Mouse (Mus musculus): ENCODE results near the gene Vmn1r214. TPM values are rescaled to one million over a fixed set of nuclear protein-coding genes. Genes with fewer than 3 reads are reported as not detected.

Gene Vmn1r214
- polyA plus RNA-seq, 1 experiment = not detected

GRCm38 (mm10) chr13:23024812-23025211 lies 5.4 kb upstream of the Vmn1r214 start:
- no peaks in the 10 kb centered on the region for H3K4me1 ChIP-seq (replicated peaks; ENCODE audit: control insufficient read depth, insufficient read depth, low read length)
- no peaks in the 10 kb centered on the region for H3K27me3 ChIP-seq (ENCODE audit: control insufficient read depth, insufficient read depth, low read length)
- no peak overlapping the region for H3K4me3 ChIP-seq (ENCODE audit: control insufficient read depth, insufficient read depth, low read length)
- TF ChIP-seq CTCF (IDR thresholded peaks at IDR 0.05; ENCODE audit: borderline replicate concordance, control insufficient read depth, extremely low read depth, insufficient read depth, low read length, poor library complexity) = no peak
- no peak for TF ChIP-seq POLR2A (IDR thresholded peaks at IDR 0.05; ENCODE audit: control insufficient read depth, extremely low read depth, insufficient read depth, low read length, poor library complexity)
- no peaks in the 10 kb centered on the region for H3K36me3 ChIP-seq (ENCODE audit: control insufficient read depth, insufficient read depth, low read length)
- no peak overlapping the region for H3K27ac ChIP-seq (ENCODE audit: control insufficient read depth, insufficient read depth, low read length)
- DNase-seq = no peak

- no peak for DNase-seq
- no peaks in the 10 kb centered on the region for H3K36me3 ChIP-seq (ENCODE audit: control insufficient read depth, insufficient read depth, low read length)
- no peaks in the 10 kb centered on the region for H3K27me3 ChIP-seq (ENCODE audit: control insufficient read depth, insufficient read depth, low read length)
- WGBS = 38% methylated on average over 1 of the region's 1 CpGs
- H3K27ac ChIP-seq (ENCODE audit: control insufficient read depth, insufficient read depth, low read length) = no peak overlapping the region
- H3K4me1 ChIP-seq (replicated peaks; ENCODE audit: control insufficient read depth, insufficient read depth, low read length) = no peaks in the 10 kb centered on the region
- H3K4me3 ChIP-seq (ENCODE audit: control insufficient read depth, insufficient read depth, low read length) = no peak overlapping the region
- TF ChIP-seq CTCF (IDR thresholded peaks at IDR 0.05; ENCODE audit: borderline replicate concordance, control insufficient read depth, extremely low read depth, insufficient read depth, low read length, poor library complexity) = no peak
- no peak for TF ChIP-seq POLR2A (IDR thresholded peaks at IDR 0.05; ENCODE audit: control insufficient read depth, extremely low read depth, insufficient read depth, low read length, poor library complexity)
Observed at GRCm38 (mm10) chr13:23057778-23058177, 27.6 kb downstream of the Vmn1r214 start.

- WGBS = 80% methylated on average over 1 of the region's 1 CpGs
- no peak for TF ChIP-seq POLR2A (IDR thresholded peaks at IDR 0.05; ENCODE audit: control insufficient read depth, extremely low read depth, insufficient read depth, low read length, poor library complexity)
- no peak for TF ChIP-seq CTCF (IDR thresholded peaks at IDR 0.05; ENCODE audit: borderline replicate concordance, control insufficient read depth, extremely low read depth, insufficient read depth, low read length, poor library complexity)
- H3K4me1 ChIP-seq (replicated peaks; ENCODE audit: control insufficient read depth, insufficient read depth, low read length) = no peaks in the 10 kb centered on the region
- no peaks in the 10 kb centered on the region for H3K27me3 ChIP-seq (ENCODE audit: control insufficient read depth, insufficient read depth, low read length)
- H3K27ac ChIP-seq (ENCODE audit: control insufficient read depth, insufficient read depth, low read length) = no peak within 1 kb of the TSS
- no peak within 1 kb of the TSS for H3K4me3 ChIP-seq (ENCODE audit: control insufficient read depth, insufficient read depth, low read length)
- H3K36me3 ChIP-seq (ENCODE audit: control insufficient read depth, insufficient read depth, low read length) = no peaks in the 10 kb centered on the region
- no peak for DNase-seq
Observed at GRCm38 (mm10) chr13:23067725-23068124, 37.5 kb downstream of the Vmn1r214 start, which contains the start of gene Vmn1r215. Vmn1r215 (plus strand) TSS chr13:23068025.

- H3K27me3 ChIP-seq (ENCODE audit: control insufficient read depth, insufficient read depth, low read length) = no peaks in the 10 kb centered on the region
- no peak for TF ChIP-seq POLR2A (IDR thresholded peaks at IDR 0.05; ENCODE audit: control insufficient read depth, extremely low read depth, insufficient read depth, low read length, poor library complexity)
- TF ChIP-seq CTCF (IDR thresholded peaks at IDR 0.05; ENCODE audit: borderline replicate concordance, control insufficient read depth, extremely low read depth, insufficient read depth, low read length, poor library complexity) = no peak
- WGBS = 92% methylated on average over 2 of the region's 2 CpGs
- DNase-seq = no peak
- no peak overlapping the region for H3K27ac ChIP-seq (ENCODE audit: control insufficient read depth, insufficient read depth, low read length)
- no peaks in the 10 kb centered on the region for H3K36me3 ChIP-seq (ENCODE audit: control insufficient read depth, insufficient read depth, low read length)
- H3K4me3 ChIP-seq (ENCODE audit: control insufficient read depth, insufficient read depth, low read length) = no peak overlapping the region
- H3K4me1 ChIP-seq (replicated peaks; ENCODE audit: control insufficient read depth, insufficient read depth, low read length) = no peaks in the 10 kb centered on the region
Observed at GRCm38 (mm10) chr13:23069312-23069711, 39.1 kb downstream of the Vmn1r214 start.

Other genes starting within 250 kb of the Vmn1r214 start
- not detected in 2 replicates for gene Vmn1r209, start 220.7 kb upstream of the Vmn1r214 start, polyA plus RNA-seq (2012; rRNA removed)
- gene Vmn1r210, start 199.1 kb upstream of the Vmn1r214 start, polyA plus RNA-seq (2012; rRNA removed) = not detected in 2 replicates
- gene Vmn1r211, start 172.9 kb upstream of the Vmn1r214 start, polyA plus RNA-seq (2012; rRNA removed) = not detected in 2 replicates
- not detected in 2 replicates for gene Vmn1r212, start 146.2 kb upstream of the Vmn1r214 start, polyA plus RNA-seq (2012; rRNA removed)
- gene Vmn1r213, start 22.8 kb upstream of the Vmn1r214 start, polyA plus RNA-seq (2012; rRNA removed) = not detected in 2 replicates
- gene Vmn1r215, start 37.6 kb downstream of the Vmn1r214 start, polyA plus RNA-seq (2012; rRNA removed) = not detected in 2 replicates
- not detected in 2 replicates for gene Vmn1r217, start 87.8 kb downstream of the Vmn1r214 start, polyA plus RNA-seq (2012; rRNA removed)
- not detected in 2 replicates for gene Vmn1r218, start 102.7 kb downstream of the Vmn1r214 start, polyA plus RNA-seq (2012; rRNA removed)
- not detected in 2 replicates for gene Vmn1r219, start 128.9 kb downstream of the Vmn1r214 start, polyA plus RNA-seq (2012; rRNA removed)
- 0.12 TPM in 1 of 2 replicates, not detected in the other for gene Vmn1r220, start 157.6 kb downstream of the Vmn1r214 start, polyA plus RNA-seq (2012; rRNA removed)
- not detected in 2 replicates for gene Vmn1r221, start 183.7 kb downstream of the Vmn1r214 start, polyA plus RNA-seq (2012; rRNA removed)
- not detected in 2 replicates for gene Vmn1r222, start 205.5 kb downstream of the Vmn1r214 start, polyA plus RNA-seq (2012; rRNA removed)
- gene Vmn1r223, start 216.7 kb downstream of the Vmn1r214 start, polyA plus RNA-seq (2012; rRNA removed) = not detected in 2 replicates

Measured in thymus, adult 2 months (tissue).